Mouse (Mus musculus): ENCODE data around the gene Pmm2. TPM values are rescaled to one million over a fixed set of nuclear protein-coding genes. Genes with fewer than 3 reads are reported as not detected.

Pmm2 gene
- polyA plus RNA-seq, 1 experiment from 2014 or later, result 43.9 TPM

DNA sequence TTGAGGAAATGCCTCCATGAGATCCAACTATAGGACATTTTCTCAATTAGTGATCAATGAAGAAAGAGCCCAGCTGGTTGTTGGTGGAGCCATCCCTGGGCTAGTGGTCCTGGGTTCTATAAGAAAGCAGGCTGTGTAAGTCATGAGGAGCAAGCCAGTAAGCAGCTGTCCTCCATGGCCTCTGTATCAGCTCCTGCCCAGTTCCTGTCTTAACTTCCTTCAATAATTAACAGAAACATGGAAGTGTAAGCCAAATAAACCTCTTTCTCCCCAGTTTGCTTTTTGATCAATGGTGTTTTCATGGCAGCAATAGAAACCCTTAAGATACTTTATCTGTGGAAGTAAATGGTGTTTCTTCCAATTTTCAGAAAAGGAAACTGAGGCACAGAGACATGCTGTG lies 35.3 kb downstream of the Pmm2 start:
- no peaks in the 10 kb centered on the region for H3K36me3 ChIP-seq (ENCODE audit: control insufficient read depth, insufficient read depth)
- H3K27ac ChIP-seq (ENCODE audit: low read length), result no peak overlapping the region
- no peak overlapping the region for H3K9ac ChIP-seq (ENCODE audit: low read length)
- peaks cover 35% of the 10 kb centered on the region for H3K4me1 ChIP-seq (ENCODE audit: control insufficient read depth, insufficient read depth, low read length)
- no peak for ATAC-seq (replicated peaks; ENCODE audit: extremely low read depth, insufficient read depth, low FRiP score)
- H3K4me3 ChIP-seq (ENCODE audit: low read length), result no peak overlapping the region
- no peaks in the 10 kb centered on the region for H3K27me3 ChIP-seq (ENCODE audit: control insufficient read depth, insufficient read depth, low read length)
- no peaks in the 10 kb centered on the region for H3K9me3 ChIP-seq (replicated peaks; ENCODE audit: control insufficient read depth, low read length)
- no peak overlapping the region for H3K4me2 ChIP-seq (ENCODE audit: low read depth, low read length)

- Histone ChIP-seq H3K4me1 (ENCODE audit: control insufficient read depth, insufficient read depth, low read length) (peaks cover 29% of the 10 kb centered on the region), H3K36me3 (ENCODE audit: control insufficient read depth, insufficient read depth) (no peaks in the 10 kb centered on the region), H3K4me2 (ENCODE audit: low read depth, low read length) (no peak overlapping the region), H3K27me3 (ENCODE audit: control insufficient read depth, insufficient read depth, low read length) (no peaks in the 10 kb centered on the region), H3K9me3 (replicated peaks; ENCODE audit: control insufficient read depth, low read length) (no peaks in the 10 kb centered on the region), H3K4me3 (ENCODE audit: low read length) (no peak overlapping the region), H3K27ac (ENCODE audit: low read length) (no peak overlapping the region), H3K9ac (ENCODE audit: low read length) (no peak overlapping the region)
- no peak for ATAC-seq (replicated peaks; ENCODE audit: extremely low read depth, insufficient read depth, low FRiP score)
- WGBS, result 65% methylated on average over 6 of the region's 6 CpGs
Observed at GRCm38 (mm10) chr16:8673343-8673742, 35.9 kb downstream of the Pmm2 start.

DNA sequence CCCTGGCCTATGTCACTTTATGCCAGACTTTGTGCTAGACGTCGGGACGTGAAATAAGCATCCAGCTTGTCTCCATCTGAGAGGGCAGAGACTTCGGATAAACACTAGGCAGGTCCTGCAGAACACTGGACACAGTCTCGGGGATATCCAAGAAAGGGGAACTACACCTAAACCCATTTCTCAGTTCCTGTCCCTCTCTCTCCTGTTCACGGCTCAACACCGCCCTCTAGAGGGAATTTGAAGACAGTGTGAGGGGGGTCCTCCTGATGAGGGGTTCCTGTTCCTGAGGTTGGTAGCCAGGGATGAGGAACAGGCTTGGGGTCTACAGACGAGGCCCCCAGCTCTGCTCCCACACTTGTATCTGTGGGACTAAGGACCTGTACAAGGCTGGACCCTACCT lies 36.7 kb downstream of the Pmm2 start:
- peak overlapping the region; percentile 17; the same call in 1 of the 2 replicates for H3K4me2 ChIP-seq (ENCODE audit: low read depth, low read length)
- 5% methylated on average over 8 of the region's 8 CpGs for WGBS
- ATAC-seq (replicated peaks; ENCODE audit: extremely low read depth, insufficient read depth, low FRiP score), result no peak

DNA sequence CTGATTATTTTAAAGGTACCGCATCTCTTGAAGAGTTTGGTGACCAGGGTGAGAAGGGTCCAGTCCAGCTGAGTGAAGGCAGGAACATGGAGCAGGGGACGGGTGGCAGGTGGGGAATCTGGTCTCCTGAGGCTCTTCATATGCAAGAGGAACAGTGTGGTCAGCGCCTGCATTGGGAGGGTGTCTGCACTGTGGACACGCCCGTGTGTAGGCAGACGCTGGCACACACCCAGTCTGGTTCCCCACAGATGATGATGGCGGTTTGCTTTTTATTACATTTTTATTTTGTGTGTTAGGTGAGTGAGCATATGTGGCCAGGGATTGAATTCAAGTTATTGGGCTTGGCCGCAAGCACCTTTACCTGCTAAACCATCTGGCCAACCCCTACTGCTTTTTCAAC lies 38.1 kb downstream of the Pmm2 start:
- no peak overlapping the region for H3K4me2 ChIP-seq (ENCODE audit: low read depth, low read length)

More for the DNA sequence above, 36.7 kb downstream of the Pmm2 start:
- H3K4me1 ChIP-seq (ENCODE audit: control insufficient read depth, insufficient read depth, low read length), result peaks cover 21% of the 10 kb centered on the region
- no peak overlapping the region for H3K27ac ChIP-seq (ENCODE audit: low read length)
- no peak overlapping the region for H3K4me3 ChIP-seq (ENCODE audit: low read length)
- no peaks in the 10 kb centered on the region for H3K27me3 ChIP-seq (ENCODE audit: control insufficient read depth, insufficient read depth, low read length)
- H3K9ac ChIP-seq (ENCODE audit: low read length), result no peak overlapping the region
- no peaks in the 10 kb centered on the region for H3K36me3 ChIP-seq (ENCODE audit: control insufficient read depth, insufficient read depth)
- no peaks in the 10 kb centered on the region for H3K9me3 ChIP-seq (replicated peaks; ENCODE audit: control insufficient read depth, low read length)

GRCm38 (mm10) chr16:8676228-8676627 lies 38.8 kb downstream of the Pmm2 start:
- Histone ChIP-seq H3K4me3 (ENCODE audit: low read length) (no peak overlapping the region), H3K9me3 (replicated peaks; ENCODE audit: control insufficient read depth, low read length) (no peaks in the 10 kb centered on the region), H3K4me2 (ENCODE audit: low read depth, low read length) (no peak overlapping the region), H3K27ac (ENCODE audit: low read length) (no peak overlapping the region), H3K9ac (ENCODE audit: low read length) (no peak overlapping the region), H3K27me3 (ENCODE audit: control insufficient read depth, insufficient read depth, low read length) (no peaks in the 10 kb centered on the region), H3K4me1 (ENCODE audit: control insufficient read depth, insufficient read depth, low read length) (peaks cover under 1% of the 10 kb centered on the region; the same call in 1 of the 2 replicates), H3K36me3 (ENCODE audit: control insufficient read depth, insufficient read depth) (no peaks in the 10 kb centered on the region)
- no peak for ATAC-seq (replicated peaks; ENCODE audit: extremely low read depth, insufficient read depth, low FRiP score)
- WGBS, result 69% methylated on average over 2 of the region's 2 CpGs

More for the DNA sequence above, 38.1 kb downstream of the Pmm2 start:
- no peak overlapping the region for H3K9ac ChIP-seq (ENCODE audit: low read length)
- WGBS, result 76% methylated on average over 8 of the region's 8 CpGs
- H3K9me3 ChIP-seq (replicated peaks; ENCODE audit: control insufficient read depth, low read length), result no peaks in the 10 kb centered on the region
- no peaks in the 10 kb centered on the region for H3K27me3 ChIP-seq (ENCODE audit: control insufficient read depth, insufficient read depth, low read length)
- ATAC-seq (replicated peaks; ENCODE audit: extremely low read depth, insufficient read depth, low FRiP score), result no peak
- H3K27ac ChIP-seq (ENCODE audit: low read length), result no peak overlapping the region
- H3K4me3 ChIP-seq (ENCODE audit: low read length), result no peak overlapping the region
- H3K36me3 ChIP-seq (ENCODE audit: control insufficient read depth, insufficient read depth), result no peaks in the 10 kb centered on the region
- H3K4me1 ChIP-seq (ENCODE audit: control insufficient read depth, insufficient read depth, low read length), result peaks cover 7% of the 10 kb centered on the region

DNA sequence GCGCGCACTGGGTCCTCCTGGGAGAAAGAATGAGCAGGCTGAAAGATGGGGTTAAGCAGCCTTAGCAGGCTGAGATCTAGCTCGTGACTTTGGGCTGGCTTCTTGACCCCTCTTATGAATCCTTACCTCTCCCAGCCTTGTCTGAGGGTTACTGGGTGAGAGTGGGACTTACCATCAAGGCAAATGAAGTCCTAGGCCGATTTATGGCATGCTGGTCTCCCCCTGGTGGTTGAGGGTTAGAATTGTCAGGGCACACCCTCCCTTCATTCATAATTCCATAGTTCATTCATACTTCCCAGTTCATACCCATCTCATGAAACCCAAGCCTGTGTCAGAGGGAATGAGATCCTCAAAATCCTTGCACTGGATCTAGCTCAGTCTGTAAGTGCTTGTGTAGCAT lies 39.3 kb downstream of the Pmm2 start:
- Histone ChIP-seq H3K27ac (ENCODE audit: low read length) (no peak overlapping the region), H3K27me3 (ENCODE audit: control insufficient read depth, insufficient read depth, low read length) (no peaks in the 10 kb centered on the region), H3K36me3 (ENCODE audit: control insufficient read depth, insufficient read depth) (no peaks in the 10 kb centered on the region), H3K9me3 (replicated peaks; ENCODE audit: control insufficient read depth, low read length) (no peaks in the 10 kb centered on the region), H3K4me3 (ENCODE audit: low read length) (no peak overlapping the region), H3K4me1 (ENCODE audit: control insufficient read depth, insufficient read depth, low read length) (no peaks in the 10 kb centered on the region; the same call in 1 of the 2 replicates), H3K4me2 (ENCODE audit: low read depth, low read length) (no peak overlapping the region), H3K9ac (ENCODE audit: low read length) (no peak overlapping the region)
- no peak for ATAC-seq (replicated peaks; ENCODE audit: extremely low read depth, insufficient read depth, low FRiP score)
- 51% methylated on average over 4 of the region's 4 CpGs for WGBS

GRCm38 (mm10) chr16:8678035-8678434 lies 40.6 kb downstream of the Pmm2 start:
- 50% methylated on average over 5 of the region's 5 CpGs for WGBS

DNA sequence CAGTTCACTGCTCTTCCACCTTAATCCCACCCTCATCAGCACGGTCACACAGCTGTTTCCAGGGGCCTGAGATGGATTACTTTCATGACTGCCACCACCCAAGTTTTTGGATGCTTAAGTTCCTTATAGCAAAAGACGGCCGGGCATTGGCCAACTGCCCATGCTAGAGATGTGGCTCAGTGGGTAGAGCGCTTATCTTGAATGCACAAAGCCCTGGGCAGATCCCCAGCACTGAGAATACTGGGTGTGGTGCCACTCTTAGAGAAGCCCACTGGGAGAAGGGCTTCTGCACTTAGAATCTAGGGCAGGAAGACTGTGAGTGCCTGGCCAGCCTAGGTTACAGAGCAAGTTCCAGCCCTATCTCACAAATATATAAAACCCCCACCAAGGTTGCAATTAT lies 41.2 kb downstream of the Pmm2 start:
- Histone ChIP-seq H3K27ac (ENCODE audit: low read length) (no peak overlapping the region), H3K4me1 (ENCODE audit: control insufficient read depth, insufficient read depth, low read length) (no peaks in the 10 kb centered on the region), H3K27me3 (ENCODE audit: control insufficient read depth, insufficient read depth, low read length) (no peaks in the 10 kb centered on the region), H3K36me3 (ENCODE audit: control insufficient read depth, insufficient read depth) (no peaks in the 10 kb centered on the region), H3K4me2 (ENCODE audit: low read depth, low read length) (no peak overlapping the region), H3K4me3 (ENCODE audit: low read length) (no peak overlapping the region), H3K9ac (ENCODE audit: low read length) (no peak overlapping the region), H3K9me3 (replicated peaks; ENCODE audit: control insufficient read depth, low read length) (no peaks in the 10 kb centered on the region)
- 78% methylated on average over 4 of the region's 4 CpGs for WGBS
- no peak for ATAC-seq (replicated peaks; ENCODE audit: extremely low read depth, insufficient read depth, low FRiP score)

More at GRCm38 (mm10) chr16:8678035-8678434, 40.6 kb downstream of the Pmm2 start:
- Histone ChIP-seq H3K9me3 (replicated peaks; ENCODE audit: control insufficient read depth, low read length) (no peaks in the 10 kb centered on the region), H3K4me1 (ENCODE audit: control insufficient read depth, insufficient read depth, low read length) (no peaks in the 10 kb centered on the region), H3K36me3 (ENCODE audit: control insufficient read depth, insufficient read depth) (no peaks in the 10 kb centered on the region), H3K27ac (ENCODE audit: low read length) (no peak overlapping the region), H3K27me3 (ENCODE audit: control insufficient read depth, insufficient read depth, low read length) (no peaks in the 10 kb centered on the region), H3K4me3 (ENCODE audit: low read length) (no peak overlapping the region), H3K4me2 (ENCODE audit: low read depth, low read length) (no peak overlapping the region), H3K9ac (ENCODE audit: low read length) (no peak overlapping the region)
- no peak for ATAC-seq (replicated peaks; ENCODE audit: extremely low read depth, insufficient read depth, low FRiP score)

DNA sequence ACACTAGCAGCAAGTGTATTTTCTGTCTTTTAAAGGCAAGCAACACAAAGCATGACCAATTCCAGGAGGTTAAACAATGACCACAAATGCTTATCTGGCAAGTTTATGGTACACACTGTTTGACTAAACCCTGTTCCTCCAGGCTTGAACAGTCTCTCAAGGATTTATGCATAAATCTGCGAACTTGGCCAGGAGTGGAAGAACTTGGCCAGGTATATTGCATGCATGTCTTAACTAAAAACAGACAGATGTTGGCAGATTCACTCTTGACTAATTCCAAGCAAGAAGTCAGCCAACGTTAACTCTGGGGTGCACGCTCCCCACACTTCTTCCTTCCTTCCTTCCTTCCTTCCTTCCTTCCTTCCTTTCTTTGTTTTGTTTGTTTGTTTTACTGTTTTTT lies 42.3 kb downstream of the Pmm2 start:
- no peaks in the 10 kb centered on the region for H3K27me3 ChIP-seq (ENCODE audit: control insufficient read depth, insufficient read depth, low read length)
- H3K4me1 ChIP-seq (ENCODE audit: control insufficient read depth, insufficient read depth, low read length), result no peaks in the 10 kb centered on the region
- no peaks in the 10 kb centered on the region for H3K9me3 ChIP-seq (replicated peaks; ENCODE audit: control insufficient read depth, low read length)
- H3K9ac ChIP-seq (ENCODE audit: low read length), result no peak overlapping the region
- H3K4me2 ChIP-seq (ENCODE audit: low read depth, low read length), result no peak overlapping the region
- ATAC-seq (replicated peaks; ENCODE audit: extremely low read depth, insufficient read depth, low FRiP score), result no peak
- no peak overlapping the region for H3K27ac ChIP-seq (ENCODE audit: low read length)
- H3K4me3 ChIP-seq (ENCODE audit: low read length), result no peak overlapping the region
- 68% methylated on average over 3 of the region's 3 CpGs for WGBS
- no peaks in the 10 kb centered on the region for H3K36me3 ChIP-seq (ENCODE audit: control insufficient read depth, insufficient read depth)

DNA sequence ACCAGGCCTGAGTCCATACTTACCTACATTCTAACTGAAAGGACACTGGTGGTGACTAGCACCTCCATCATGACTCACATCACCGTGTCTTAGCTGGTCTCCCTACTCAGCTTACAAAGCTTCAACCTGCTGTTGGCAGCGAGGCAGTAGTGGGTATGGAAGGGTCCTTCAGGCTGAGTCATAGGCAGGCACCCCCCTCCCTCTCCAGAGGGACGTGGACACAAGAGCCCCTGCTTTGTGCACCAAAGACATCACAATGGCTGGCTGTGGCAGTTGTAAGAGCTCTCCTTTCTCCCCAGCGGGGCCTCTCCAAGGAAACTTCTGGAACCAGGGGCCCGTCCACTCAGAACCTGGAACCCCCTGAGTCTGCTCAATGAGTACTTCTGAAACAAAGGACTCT lies 43.0 kb downstream of the Pmm2 start, which contains the start of gene Gm5767:
Gene Gm5767 (plus strand): TSS at position 301 of the 400 bp plus-strand sequence.
- no peaks in the 10 kb centered on the region for H3K36me3 ChIP-seq (ENCODE audit: control insufficient read depth, insufficient read depth)
- no peaks in the 10 kb centered on the region for H3K9me3 ChIP-seq (replicated peaks; ENCODE audit: control insufficient read depth, low read length)
- 79% methylated on average over 5 of the region's 5 CpGs for WGBS
- no peak within 1 kb of the TSS for H3K4me2 ChIP-seq (ENCODE audit: low read depth, low read length)
- H3K9ac ChIP-seq (ENCODE audit: low read length), result no peak within 1 kb of the TSS
- no peaks in the 10 kb centered on the region for H3K27me3 ChIP-seq (ENCODE audit: control insufficient read depth, insufficient read depth, low read length)
- H3K4me1 ChIP-seq (ENCODE audit: control insufficient read depth, insufficient read depth, low read length), result no peaks in the 10 kb centered on the region
- no peak within 1 kb of the TSS for H3K4me3 ChIP-seq (ENCODE audit: low read length)
- H3K27ac ChIP-seq (ENCODE audit: low read length), result no peak within 1 kb of the TSS
- ATAC-seq (replicated peaks; ENCODE audit: extremely low read depth, insufficient read depth, low FRiP score), result no peak
